Mouse (Mus musculus) hindbrain, embryonic 14.5 days (tissue): ENCODE measurements at regions not wholly inside any gene's neighbourhood (a gene's known extent, or its start where the extent isn't known, plus 50 kb on each side); places are given as distances from the start of the nearest gene placed in this dataset.

ENCODE experiments used
- ATAC-seq: fragments of 200-750 bp; cut with Nextera tagmentation; 2 replicates; pipeline ENCODE4 v1.8.0; 2017; ENCODE audit warnings: moderate number of reproducible peaks, mild to moderate bottlenecking, moderate TSS enrichment, moderate library complexity; ENCODE audit not compliant: low FRiP score
- DNase-seq: peaks from one replicate; pipeline ENCODE4 v3.0.0-alpha.2; 2015; ENCODE audit warnings: low spot score
- H3K27ac ChIP-seq: fragments of 300-500 bp; sonication (generic); 2 replicates; pipeline ENCODE4 v1.5.1; 2014; ENCODE audit warnings: mild to moderate bottlenecking, moderate library complexity
- H3K27me3 ChIP-seq: fragments of 300-500 bp; sonication (generic); 2 replicates; pipeline ENCODE4 v1.6.1; 2014; ENCODE audit warnings: mild to moderate bottlenecking, low read length, mixed read lengths; ENCODE audit not compliant: control insufficient read depth, insufficient read depth
- H3K36me3 ChIP-seq: fragments of 300-500 bp; sonication (generic); replicated peaks from 2 replicates; pipeline ENCODE4 v1.6.1; 2014; ENCODE audit not compliant: control insufficient read depth, insufficient read depth
- H3K4me1 ChIP-seq: fragments of 300-500 bp; sonication (generic); replicated peaks from 2 replicates; pipeline ENCODE4 v1.6.1; 2014; ENCODE audit warnings: antibody characterized with exemption, low read length, mixed read lengths; ENCODE audit not compliant: control insufficient read depth, insufficient read depth
- H3K4me2 ChIP-seq: fragments of 300-500 bp; sonication (generic); replicated peaks from 2 replicates; pipeline ENCODE4 v1.6.1; 2014; ENCODE audit warnings: mild to moderate bottlenecking, moderate library complexity
- H3K4me3 ChIP-seq: fragments of 300-500 bp; sonication (generic); replicated peaks from 2 replicates; pipeline ENCODE4 v1.5.1; 2014; ENCODE audit warnings: mild to moderate bottlenecking, low read length
- H3K9ac ChIP-seq: fragments of 300-500 bp; sonication (generic); 2 replicates; pipeline ENCODE4 v1.6.1; 2014
- H3K9me3 ChIP-seq: fragments of 300-500 bp; sonication (generic); 2 replicates; pipeline ENCODE4 v1.6.1; 2016; ENCODE audit warnings: low read length; ENCODE audit not compliant: control insufficient read depth
- WGBS: fragments of 180-500 bp; shearing (Covaris S2); extraction: QIAGEN DNeasy Blood & Tissue Kit; methylation state at CpG from one replicate; pipeline ENCODE4 v1.1.7; 2014; 5-methylcytosine and 5-hydroxymethylcytosine counted together

DNA sequence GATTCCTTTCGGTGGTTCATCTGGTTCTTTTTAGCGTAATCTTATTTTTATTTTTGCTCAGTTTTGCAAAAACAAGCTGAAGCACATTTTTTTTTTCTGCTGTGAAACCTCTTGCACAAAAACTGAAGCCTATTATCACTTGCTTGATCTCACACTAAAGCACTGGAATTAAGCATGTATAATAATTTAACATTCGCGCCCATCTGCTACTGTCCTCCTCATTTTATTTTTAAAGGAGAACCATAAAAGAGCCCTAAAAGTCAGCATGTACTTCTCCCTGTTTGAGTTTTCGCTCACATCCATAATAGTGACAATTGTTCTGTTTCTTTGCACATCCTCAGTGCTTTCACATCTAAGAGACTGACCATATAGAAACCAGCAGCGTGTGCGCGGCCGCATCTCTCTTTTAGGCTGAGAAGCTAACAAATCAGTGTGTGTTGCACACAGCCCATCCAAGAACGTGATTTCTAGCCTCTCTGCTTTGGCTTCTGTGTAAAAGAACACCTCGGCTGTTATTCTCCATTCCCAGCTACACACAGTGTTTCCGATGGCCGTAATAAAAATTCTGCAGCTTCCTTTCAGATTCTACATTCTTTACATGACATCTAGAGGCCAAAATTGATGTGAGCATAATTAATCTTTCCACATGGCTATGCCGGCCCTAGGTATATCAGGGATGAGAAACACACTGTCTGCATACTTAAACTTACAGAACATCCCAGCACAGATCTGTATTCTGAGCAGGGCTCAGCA is 567.5 kb downstream of the Gbe1 start:
- Histone ChIP-seq H3K4me2 (peak overlapping the region; percentile 34), H3K9me3 (no peaks in the 10 kb centered on the region), H3K4me3 (no peak overlapping the region), H3K36me3 (no peaks in the 10 kb centered on the region), H3K27ac (peak overlapping the region; percentile 80), H3K4me1 (peaks cover 9% of the 10 kb centered on the region; the same call in 1 of the 2 replicates), H3K27me3 (no peaks in the 10 kb centered on the region), H3K9ac (peak overlapping the region; percentile 1; the same call in 1 of the 2 replicates)
- peak; percentile 41 for DNase-seq
- WGBS, result 51% methylated on average over 14 of the region's 14 CpGs
- peak; percentile 46; the same call in 1 of the 2 replicates for ATAC-seq

GRCm38 (mm10) chr16:70900085-70900484 is 586.3 kb downstream of the Gbe1 start:
- Histone ChIP-seq H3K27me3 (no peaks in the 10 kb centered on the region), H3K9me3 (no peaks in the 10 kb centered on the region), H3K36me3 (no peaks in the 10 kb centered on the region), H3K4me3 (no peak overlapping the region), H3K4me2 (no peak overlapping the region), H3K9ac (no peak overlapping the region), H3K4me1 (no peaks in the 10 kb centered on the region), H3K27ac (no peak overlapping the region)
- WGBS, result 67% methylated on average over 5 of the region's 5 CpGs
- DNase-seq (no peak), ATAC-seq (no peak)

- no peaks in the 10 kb centered on the region for H3K4me1 ChIP-seq
- H3K4me2 ChIP-seq, result no peak overlapping the region
- peak; percentile 31; the same call in 1 of the 2 replicates for ATAC-seq
- H3K9me3 ChIP-seq, result no peaks in the 10 kb centered on the region
- H3K4me3 ChIP-seq, result no peak overlapping the region
- DNase-seq, result no peak
- H3K9ac ChIP-seq, result no peak overlapping the region
- no peak overlapping the region for H3K27ac ChIP-seq
- H3K36me3 ChIP-seq, result no peaks in the 10 kb centered on the region
- no peaks in the 10 kb centered on the region for H3K27me3 ChIP-seq
Measured at GRCm38 (mm10) chr16:70920047-70920446, 606.3 kb downstream of the Gbe1 start.

DNA sequence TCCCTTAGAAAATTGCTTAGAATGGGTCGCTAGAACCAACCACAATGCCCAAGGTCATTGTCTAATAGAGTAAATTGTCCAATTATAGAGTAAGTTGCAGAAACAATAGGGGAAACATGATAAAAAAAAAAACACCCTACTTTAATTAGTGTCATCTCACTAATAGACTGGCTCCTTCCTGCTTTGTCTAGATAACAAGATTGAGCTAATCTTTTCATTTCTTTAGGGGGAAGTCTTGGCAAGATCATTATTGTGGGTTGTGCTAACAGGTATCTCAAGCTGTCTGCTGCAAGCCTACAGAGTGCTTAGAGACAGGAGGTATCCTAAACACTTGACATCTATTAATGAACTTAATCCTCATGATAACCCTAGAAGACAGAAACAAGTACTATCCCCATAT is 615.9 kb downstream of the Gbe1 start:
- Histone ChIP-seq H3K9me3 (no peaks in the 10 kb centered on the region), H3K27ac (no peak overlapping the region), H3K27me3 (no peaks in the 10 kb centered on the region), H3K4me3 (no peak overlapping the region), H3K9ac (no peak overlapping the region), H3K4me1 (no peaks in the 10 kb centered on the region), H3K4me2 (no peak overlapping the region), H3K36me3 (no peaks in the 10 kb centered on the region)
- 49% methylated on average over 1 of the region's 1 CpGs for WGBS
- ATAC-seq (no peak), DNase-seq (no peak)

DNA sequence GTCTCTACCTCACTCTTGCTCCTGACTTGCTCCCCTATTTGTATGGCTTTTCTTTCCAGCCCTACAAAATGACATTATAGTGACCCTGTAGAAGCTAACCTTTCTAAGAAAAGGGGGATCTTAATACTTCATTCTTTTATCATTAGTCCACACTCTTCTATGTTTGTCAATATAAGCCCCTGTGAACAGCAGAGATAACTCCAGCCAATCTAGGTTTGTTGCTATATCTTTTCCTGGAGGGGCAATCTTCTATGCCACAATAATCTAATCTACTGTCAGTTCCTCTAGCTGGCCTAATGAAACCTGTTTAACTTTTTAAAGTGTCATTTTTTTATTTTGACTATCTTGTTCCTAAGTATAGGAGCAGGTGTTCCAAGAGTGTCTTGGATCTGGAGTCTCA is 622.2 kb downstream of the Gbe1 start:
- H3K27me3 ChIP-seq, result no peaks in the 10 kb centered on the region
- no peak for ATAC-seq
- no peaks in the 10 kb centered on the region for H3K4me1 ChIP-seq
- H3K4me2 ChIP-seq, result no peak overlapping the region
- no peak overlapping the region for H3K9ac ChIP-seq
- H3K4me3 ChIP-seq, result no peak overlapping the region
- H3K9me3 ChIP-seq, result peaks cover 9% of the 10 kb centered on the region
- H3K27ac ChIP-seq, result no peak overlapping the region
- no peak for DNase-seq
- no peaks in the 10 kb centered on the region for H3K36me3 ChIP-seq

DNA sequence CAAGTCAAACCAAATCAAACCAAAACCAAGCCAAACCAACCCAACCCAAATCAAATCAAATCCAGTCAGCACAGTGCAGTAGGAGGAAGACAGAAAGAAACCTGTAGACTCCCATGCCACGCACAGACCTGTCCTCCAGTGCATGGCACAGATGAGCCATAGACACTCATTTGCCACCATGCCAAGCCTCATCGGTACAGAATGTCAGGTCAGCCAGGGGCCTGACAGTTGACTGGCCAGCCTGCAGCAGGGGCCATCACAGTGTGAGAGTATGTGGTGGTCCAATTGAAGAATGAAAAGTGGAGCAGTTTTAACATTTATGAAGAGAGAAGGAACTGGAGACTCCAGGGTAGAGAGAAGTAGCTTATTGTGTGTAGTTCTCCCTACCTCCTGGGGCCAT is 639.2 kb downstream of the Gbe1 start:
- no peaks in the 10 kb centered on the region for H3K27me3 ChIP-seq
- no peaks in the 10 kb centered on the region for H3K4me1 ChIP-seq
- ATAC-seq (no peak), DNase-seq (no peak)
- no peak overlapping the region for H3K9ac ChIP-seq
- H3K4me3 ChIP-seq, result no peak overlapping the region
- no peaks in the 10 kb centered on the region for H3K36me3 ChIP-seq
- 94% methylated on average over 2 of the region's 2 CpGs for WGBS
- no peak overlapping the region for H3K4me2 ChIP-seq
- no peak overlapping the region for H3K27ac ChIP-seq
- no peaks in the 10 kb centered on the region for H3K9me3 ChIP-seq
